Mouse (Mus musculus): ENCODE measurements around the gene Dmbx1.
A peak's percentile ranks its signal among the peaks of the same experiment; 100 is the strongest.

Gene Dmbx1

DNA sequence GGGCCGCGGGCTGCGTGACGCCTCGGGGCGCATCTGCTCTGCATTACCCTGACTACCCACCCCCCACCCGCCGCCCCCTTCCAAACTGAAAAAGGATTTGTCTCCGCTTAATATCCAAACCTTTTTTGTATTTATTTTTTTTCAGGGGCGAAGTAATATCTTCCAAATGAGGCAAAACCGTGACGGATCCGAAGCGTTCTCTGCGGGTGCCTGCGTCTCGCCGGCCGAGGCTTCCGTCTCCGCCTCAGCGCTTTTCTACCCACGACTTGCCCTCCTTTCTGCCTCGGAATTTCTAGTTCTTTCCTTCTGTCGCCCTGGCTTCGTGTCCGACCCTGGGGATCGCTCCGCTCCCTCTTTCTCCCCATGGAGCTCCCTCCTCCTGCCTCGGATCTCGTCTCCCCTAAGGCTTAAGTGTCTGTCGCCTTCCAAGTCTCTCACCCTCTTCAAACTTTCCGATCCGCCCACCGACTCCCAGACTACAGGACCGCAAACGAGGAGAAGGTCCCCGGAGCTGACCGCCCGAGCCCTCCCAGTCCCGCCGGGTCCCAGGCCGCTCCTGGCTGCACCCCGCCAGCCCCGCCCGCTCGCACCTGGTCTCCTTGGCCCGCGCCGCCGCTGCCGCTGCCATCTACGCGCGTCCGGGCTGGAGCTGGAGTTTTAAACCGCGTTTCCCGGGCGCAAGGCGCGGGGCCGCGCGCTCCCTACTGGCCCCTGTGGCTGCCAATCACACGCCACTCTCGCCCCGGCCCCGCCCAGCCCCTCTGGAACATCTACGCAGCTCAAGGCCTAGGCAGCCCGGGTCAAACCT, at the start of gene Dmbx1:
TSS of gene Dmbx1 (minus strand) at position 632 of the 808 bp plus-strand sequence.
- no peak for DNase-seq

- no peak for DNase-seq
Observed at GRCm38 (mm10) chr4:115989382-115989781, 49.7 kb upstream of the Dmbx1 start.

DNA sequence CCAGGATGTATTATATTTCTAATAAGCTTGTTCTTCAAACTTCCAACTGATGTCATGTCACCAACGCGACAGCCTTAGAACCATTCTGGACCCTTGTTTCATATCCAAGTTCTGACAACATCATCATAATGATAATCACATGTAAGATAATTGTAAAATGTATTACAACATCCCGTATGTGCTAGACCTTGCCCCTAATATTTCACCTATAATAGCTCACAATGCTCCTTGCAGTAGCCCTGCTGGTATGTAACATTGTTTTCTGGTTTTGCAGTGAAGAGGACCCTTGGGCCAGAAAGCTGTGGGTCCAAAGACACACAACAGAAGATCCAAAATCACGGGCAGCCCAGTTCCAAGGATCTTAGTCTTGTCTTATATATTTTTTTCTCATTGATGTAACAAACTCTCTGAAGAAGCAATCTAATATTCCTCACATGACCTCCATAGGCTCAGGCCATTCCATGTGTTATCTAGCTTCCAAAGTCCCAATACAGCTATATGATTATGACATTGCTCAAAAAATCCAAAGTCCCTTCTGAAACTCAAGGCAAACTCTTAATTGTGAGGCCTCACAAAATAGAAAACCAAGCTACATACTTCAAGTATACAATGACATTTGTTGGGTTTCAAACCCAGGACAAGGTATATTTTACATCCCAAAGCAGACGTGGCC, 48.3 kb upstream of the Dmbx1 start:
- no peak for DNase-seq

GRCm38 (mm10) chr4:115987436-115987835, 47.7 kb upstream of the Dmbx1 start:
- no peak for DNase-seq

GRCm38 (mm10) chr4:115984967-115985366, 45.2 kb upstream of the Dmbx1 start:
- DNase-seq = no peak

DNA sequence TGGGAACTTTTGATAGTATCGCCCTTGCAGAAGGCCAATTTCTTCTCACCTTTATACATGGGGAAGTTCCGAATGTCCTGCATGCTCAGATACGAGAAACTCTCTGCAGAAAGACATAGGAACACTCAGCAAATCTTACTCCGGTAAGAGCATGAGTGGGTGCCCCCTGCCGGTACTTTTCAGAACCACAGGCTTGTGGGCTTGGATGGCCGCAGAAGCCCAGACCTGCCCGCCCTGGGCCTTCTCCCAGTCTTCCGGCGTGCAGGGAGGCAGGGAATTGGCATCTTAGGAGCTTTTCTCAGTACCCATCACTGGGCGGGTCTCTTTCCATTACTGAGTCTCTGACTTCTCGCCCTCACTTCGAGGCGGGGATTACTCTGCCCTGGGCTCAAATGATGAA, 44.4 kb upstream of the Dmbx1 start:
- DNase-seq = peak; percentile 87

DNA sequence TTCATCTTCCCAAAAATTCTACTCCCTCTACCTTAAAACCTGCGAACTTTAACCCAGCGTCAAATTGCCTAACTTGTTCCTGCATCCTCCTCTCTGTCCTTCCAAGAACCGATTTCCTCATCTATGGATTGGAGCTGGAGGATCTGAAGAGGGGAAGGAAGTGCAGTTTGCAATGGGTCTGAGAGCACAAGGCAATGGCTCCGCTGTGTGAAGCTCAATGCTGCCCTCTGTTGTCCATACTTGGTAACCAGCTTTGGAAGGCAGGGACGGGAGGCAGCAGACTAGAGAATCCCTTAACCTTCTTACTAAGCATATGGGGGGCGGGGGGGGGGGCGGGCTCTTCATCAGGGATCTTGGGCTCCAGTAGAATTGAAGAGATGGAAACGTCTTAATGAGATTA, 41.0 kb upstream of the Dmbx1 start:
- DNase-seq = peak; percentile 72

DNA sequence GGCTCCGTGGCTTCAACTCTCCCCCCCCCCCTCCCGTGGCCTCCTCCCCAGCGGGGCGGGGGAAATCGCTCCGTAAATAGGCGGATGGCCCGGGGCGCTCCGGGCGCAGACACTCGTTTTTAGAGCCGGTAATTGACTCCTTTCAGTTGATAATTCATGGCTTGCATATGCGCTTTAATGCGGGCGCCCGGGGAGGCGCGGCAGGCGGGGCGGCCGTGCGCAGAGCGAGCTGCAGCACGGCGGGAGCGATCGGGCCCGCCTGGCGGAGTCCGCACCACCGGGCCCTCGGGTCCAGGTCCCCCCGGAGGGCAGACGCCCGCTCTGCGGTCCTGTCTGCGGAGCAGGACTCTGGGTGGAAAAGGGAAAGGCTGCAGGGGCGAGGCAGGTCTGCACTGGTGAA, 39.7 kb upstream of the Dmbx1 start:
- DNase-seq = no peak

DNA sequence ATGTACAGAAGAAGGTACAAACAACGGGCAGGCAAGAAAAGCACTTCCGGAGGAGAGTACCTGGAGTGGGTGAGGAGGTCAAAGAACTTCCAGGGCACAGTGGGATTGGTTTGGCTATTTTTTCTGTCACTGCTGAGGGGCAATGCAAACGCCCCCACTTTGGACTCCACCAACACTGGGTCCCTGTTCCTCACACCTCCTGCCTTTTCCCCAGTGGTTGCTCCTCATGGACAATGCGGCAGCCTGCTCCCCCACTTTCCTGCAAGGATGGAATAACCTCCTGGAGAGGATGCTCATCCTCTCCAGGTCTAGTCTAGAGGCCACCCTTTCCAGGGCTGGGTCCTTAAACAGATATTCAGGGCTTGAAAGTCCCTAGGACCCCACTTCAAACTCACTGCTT, 39.2 kb upstream of the Dmbx1 start:
- no peak for DNase-seq

GRCm38 (mm10) chr4:115972543-115972942, 32.8 kb upstream of the Dmbx1 start:
- no peak for DNase-seq

GRCm38 (mm10) chr4:115964446-115964845, 24.7 kb upstream of the Dmbx1 start:
- DNase-seq = no peak

- DNase-seq = no peak
Observed at GRCm38 (mm10) chr4:115963751-115964150, 24.0 kb upstream of the Dmbx1 start.

- DNase-seq = peak; percentile 39
Observed at GRCm38 (mm10) chr4:115962671-115963412, 23.1 kb upstream of the Dmbx1 start.

- DNase-seq = no peak
Observed at GRCm38 (mm10) chr4:115961991-115962390, 22.3 kb upstream of the Dmbx1 start.

- no peak for DNase-seq
Observed at GRCm38 (mm10) chr4:115959546-115959945, 19.8 kb upstream of the Dmbx1 start.

DNA sequence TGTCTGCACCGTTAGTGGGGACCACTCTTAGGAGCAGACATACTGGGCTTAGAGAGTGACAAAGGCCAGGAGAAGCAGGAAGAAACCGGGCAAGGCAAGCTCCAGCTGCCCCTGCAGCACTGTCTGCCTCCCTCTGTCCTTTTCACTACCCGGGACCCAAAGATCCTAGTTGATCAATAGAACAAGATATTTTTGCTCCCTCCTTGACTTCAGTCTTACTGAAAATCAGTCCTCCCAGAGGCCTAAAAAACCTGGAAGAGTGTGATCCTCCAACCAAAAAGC, 15.7 kb upstream of the Dmbx1 start:
- no peak for DNase-seq

DNA sequence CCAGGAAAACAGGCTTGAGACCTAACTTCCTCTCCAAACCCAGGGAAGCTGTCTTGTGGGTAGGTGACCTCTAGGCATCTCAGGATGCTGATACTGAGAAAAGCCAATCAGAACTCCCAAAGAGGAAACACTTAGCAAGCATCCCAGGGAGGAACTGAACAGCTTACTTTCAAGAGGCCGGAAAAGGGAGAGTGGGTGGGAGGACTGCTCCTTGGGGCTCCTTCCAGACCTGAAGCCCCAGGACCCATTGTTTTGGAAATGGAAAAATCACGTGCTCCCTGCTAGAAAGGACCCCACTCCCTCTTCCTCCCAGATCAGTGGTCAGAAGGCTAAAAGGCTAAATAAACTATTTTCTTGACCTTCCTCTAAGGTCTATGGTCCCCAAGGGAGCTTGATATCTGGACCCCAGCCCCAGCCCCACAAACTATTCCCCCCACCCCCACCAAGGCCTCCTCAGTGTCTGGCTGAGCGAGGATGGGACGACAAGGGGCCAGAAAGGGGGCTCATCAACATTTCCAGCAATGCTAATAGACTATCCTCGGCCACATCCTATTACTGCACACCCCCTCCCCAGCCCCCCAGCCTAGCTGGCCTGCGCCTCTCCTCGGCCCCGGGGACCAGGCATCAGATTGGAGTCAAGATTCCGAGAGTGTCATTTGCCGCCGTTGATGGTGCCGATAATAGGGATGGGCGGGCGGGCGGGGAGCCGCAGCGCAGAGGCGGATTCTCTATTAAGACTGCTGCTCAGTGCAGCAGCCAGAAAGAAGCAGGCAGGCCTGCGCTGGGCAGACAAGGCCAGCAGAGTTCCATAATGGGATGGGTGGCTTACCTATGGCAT, 15.1 kb upstream of the Dmbx1 start:
- DNase-seq = no peak

DNA sequence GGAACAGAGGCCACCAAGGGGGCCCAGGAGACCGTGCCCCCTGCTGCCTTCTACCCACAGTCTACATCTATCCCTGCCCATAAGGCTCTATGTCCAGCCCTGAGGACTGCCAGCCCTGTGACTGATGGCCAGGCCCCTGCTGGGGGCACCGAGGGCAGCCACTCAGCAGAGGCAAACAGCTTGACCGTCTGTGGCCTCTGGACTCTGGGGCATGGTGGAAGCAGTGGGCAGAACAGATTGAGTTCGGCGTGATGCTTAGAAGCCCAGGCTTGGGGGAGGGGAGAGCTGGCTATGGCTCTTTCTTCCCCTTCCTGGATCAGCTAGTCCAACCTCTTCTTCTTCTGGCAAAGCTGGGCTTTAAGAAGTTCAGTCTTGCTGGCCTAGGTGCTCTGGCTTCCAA, 13.8 kb upstream of the Dmbx1 start:
- no peak for DNase-seq

GRCm38 (mm10) chr4:115952758-115953157, 13.0 kb upstream of the Dmbx1 start:
- DNase-seq = peak; percentile 68

GRCm38 (mm10) chr4:115943669-115944314, 4.1 kb upstream of the Dmbx1 start:
- no peak for DNase-seq

GRCm38 (mm10) chr4:115941242-115941820, 1.6 kb upstream of the Dmbx1 start:
- no peak for DNase-seq

DNA sequence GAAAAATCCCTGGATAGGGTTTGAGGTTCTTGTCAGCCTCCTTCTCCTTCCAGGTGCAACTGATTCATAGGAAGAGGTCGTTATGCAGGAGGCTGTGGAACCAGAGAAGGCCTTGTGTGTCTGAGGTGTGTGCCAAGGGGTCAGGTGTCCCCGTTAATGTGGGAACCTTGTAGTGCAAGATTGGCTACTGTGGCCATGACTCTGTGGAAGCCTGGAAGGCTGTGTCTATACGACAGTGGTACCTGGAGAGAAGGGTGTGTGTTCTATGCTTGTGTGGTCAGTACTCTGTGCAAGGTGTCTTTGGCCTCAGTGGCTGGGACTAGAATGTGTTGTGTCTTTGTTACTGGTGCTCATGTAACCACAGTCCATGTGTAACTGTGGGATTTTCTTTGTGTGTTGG, 955 bp upstream of the Dmbx1 start:
- DNase-seq = no peak

Measured in right cerebral cortex, postnatal 14 days (tissue).